Mouse (Mus musculus) embryonic fibroblast, embryonic 13.5 days (primary cell): ENCODE results near the gene Pdcd1lg2. TPM values are rescaled to one million over a fixed set of nuclear protein-coding genes. Genes with fewer than 3 reads are reported as not detected.

ENCODE experiments used
- H3K27ac ChIP-seq: 2 replicates; pipeline ENCODE4 v1.5.1; 2012; ENCODE audit warnings: low read length, control low read depth, inconsistent platforms; ENCODE audit not compliant: insufficient read depth
- H3K4me1 ChIP-seq: 2 replicates; pipeline ENCODE4 v1.6.1; 2011; ENCODE audit warnings: low read length; ENCODE audit not compliant: control insufficient read depth, insufficient read depth
- H3K4me3 ChIP-seq: 2 replicates; pipeline ENCODE4 v1.5.1; 2011; ENCODE audit warnings: mild to moderate bottlenecking, control low read depth, low read length; ENCODE audit not compliant: insufficient read depth
- CTCF ChIP-seq: IDR thresholded peaks from 2 replicates; pipeline ENCODE4 v1.5.1; 2011; ENCODE audit warnings: mild to moderate bottlenecking, control low read depth, low read length, moderate library complexity, borderline replicate concordance; ENCODE audit not compliant: insufficient read depth
- POLR2A ChIP-seq: IDR thresholded peaks from 2 replicates; pipeline ENCODE4 v1.6.1; 2011; ENCODE audit warnings: low read depth, mild to moderate bottlenecking, control low read depth, low read length, moderate library complexity
- polyA plus RNA-seq: library from polyadenylated mRNA; stranded (reverse); fragments of >200 nt; gene quantifications from 2 replicates; pipeline ENCODE4 v1.2.4, GENCODE M21; 2011; ENCODE audit warnings: low read depth; ENCODE audit not compliant: missing spikeins, insufficient read length

Pdcd1lg2 gene
- polyA plus RNA-seq, 1 experiment: not detected

DNA sequence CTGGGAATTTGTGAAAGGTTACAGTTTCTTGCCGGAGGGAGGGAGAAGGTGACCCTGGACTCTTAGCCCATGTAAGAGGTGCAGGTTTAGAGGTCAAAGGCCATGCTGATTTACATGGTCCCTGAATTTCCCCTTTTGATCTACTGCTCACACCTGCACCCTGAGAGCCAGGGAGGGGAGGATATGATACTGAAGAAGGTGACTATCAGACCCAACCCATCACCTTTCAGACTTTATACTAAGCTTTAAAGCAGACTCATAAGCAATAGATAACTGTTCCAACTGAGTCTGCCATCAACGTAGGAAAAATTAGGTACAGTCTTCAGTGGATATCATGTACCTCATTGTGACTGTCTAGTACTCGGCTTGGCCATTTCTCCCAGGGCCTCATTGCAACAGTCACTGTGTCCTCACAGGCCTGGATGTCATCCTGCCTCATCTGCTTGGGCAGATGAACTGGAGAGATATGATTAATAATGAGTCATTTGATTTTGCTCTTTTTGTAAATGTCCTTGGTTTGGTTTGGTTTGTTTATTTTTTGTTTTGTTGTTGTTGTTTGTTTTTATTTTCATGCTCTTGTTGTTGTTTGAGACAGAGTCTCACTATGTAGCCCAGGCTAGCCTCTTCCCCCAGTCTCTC lies 41.9 kb upstream of the Pdcd1lg2 start:
- H3K27ac ChIP-seq: no peak overlapping the region
- H3K4me1 ChIP-seq: no peaks in the 10 kb centered on the region; the same call in 1 of the 2 replicates
- TF ChIP-seq CTCF (no peak), POLR2A (no peak)
- H3K4me3 ChIP-seq: no peak overlapping the region

DNA sequence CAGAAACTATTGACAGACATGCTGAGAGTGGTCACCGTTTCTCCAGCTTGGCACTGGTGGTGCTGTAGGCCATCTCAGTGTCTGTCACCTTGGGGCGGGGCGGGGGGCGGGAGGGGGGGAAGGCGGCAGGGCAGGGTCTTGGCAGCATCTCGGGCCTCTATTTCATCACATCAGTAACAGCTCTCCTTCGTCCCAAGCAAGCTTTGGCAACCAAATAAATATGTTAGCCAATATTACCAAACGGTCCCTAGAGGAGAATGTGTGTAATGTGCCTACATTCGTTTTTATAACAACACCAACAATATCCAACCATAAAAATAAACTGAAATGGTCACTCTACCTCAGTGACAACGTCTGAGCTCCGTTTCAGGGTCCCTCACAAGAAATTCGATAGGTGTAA lies 40.6 kb upstream of the Pdcd1lg2 start:
- TF ChIP-seq POLR2A (no peak), CTCF (no peak)
- Histone ChIP-seq H3K4me3 (no peak overlapping the region), H3K4me1 (no peaks in the 10 kb centered on the region; the same call in 1 of the 2 replicates), H3K27ac (no peak overlapping the region)

DNA sequence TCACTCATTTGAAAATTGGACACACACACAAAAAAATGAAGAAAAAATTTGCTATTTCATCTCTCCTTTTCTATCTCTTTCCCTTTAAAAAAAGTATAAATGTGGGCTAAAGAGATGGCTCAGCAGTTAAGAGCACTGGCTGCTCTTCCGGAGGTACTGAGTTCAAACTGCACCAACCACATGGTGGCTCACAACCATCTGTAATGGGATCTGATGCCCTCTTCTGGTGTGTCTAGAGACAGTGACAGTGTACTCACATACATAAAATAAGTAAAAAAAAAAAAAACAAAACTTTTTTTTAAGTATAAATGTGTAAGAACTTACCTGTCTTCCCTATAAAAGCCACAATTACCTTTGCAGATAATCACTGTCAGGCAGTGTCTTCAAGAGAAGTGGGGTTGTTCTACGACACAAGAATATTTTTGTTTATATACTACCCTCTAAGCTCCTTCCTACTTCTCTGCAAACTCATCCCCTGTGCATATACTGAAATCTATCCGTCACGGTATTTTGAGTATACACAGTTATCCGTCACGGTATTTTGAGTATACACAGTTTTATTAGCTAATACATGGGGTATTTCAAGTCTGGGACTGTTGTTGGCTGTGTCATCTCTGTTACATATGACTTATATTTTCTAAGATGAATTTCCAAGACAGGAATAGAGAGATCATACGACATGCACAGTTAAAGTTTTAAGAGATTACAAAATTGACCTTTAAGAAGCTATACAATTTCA lies 40.0 kb upstream of the Pdcd1lg2 start:
- Histone ChIP-seq H3K4me3 (no peak overlapping the region), H3K27ac (no peak overlapping the region), H3K4me1 (no peaks in the 10 kb centered on the region; the same call in 1 of the 2 replicates)
- TF ChIP-seq POLR2A (no peak), CTCF (no peak)

DNA sequence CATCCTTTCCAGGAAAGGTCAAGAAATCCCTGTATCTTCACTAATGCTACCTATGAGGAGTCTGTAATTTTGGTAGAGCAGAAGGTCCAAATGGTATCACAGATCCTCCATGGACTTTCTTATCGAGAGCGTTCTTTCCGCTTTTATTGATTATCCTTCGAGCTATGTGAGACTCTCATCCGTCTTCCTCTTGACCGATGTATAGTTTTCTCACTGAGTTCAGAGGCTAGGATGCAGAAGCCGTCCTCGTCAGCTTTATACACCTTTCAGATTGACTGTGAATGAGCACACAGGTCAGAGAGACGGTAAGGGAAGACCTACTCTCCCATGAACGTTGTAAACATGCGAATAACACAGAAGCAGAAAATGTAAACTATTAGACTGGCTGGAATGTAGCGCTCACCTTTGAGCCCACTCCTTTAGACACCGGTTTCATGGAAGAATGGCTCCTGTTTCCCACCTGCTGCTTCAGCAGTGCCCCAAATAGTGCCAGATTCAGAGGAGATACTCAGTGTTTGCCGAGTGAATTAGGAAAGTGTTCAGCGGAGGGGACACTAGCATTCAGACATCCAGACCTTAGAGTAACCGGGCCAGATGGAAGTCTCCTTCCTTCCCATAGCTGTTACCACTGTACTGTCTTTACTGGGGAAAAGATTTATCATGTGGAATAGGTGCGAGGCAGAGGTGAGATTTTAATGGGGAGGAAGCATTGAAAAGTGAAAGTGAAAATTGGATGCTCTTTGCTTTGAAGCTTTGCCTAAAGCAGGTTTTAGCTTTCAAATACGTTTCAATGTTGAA lies 39.2 kb upstream of the Pdcd1lg2 start:
- Histone ChIP-seq H3K4me1 (no peaks in the 10 kb centered on the region; the same call in 1 of the 2 replicates), H3K4me3 (no peak overlapping the region; the same call in 1 of the 2 replicates), H3K27ac (no peak overlapping the region)
- TF ChIP-seq CTCF (no peak), POLR2A (no peak)

DNA sequence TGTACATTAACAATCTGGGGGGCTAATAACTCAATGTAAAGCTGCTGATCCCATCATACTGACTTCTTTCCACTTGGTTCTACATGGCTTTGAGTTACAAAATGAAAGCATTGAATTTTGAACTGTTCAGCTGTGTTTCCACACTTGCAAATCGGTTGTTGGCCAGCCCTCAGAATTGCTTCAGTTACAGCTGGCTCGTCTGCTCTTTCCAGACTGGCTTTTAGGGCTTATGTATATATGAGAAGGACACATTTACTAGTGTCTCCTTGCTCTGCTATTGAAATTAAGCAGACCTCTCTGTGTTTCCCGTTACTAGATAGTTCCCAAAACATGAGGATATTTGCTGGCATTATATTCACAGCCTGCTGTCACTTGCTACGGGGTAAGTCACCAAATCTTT lies 38.6 kb upstream of the Pdcd1lg2 start:
- TF ChIP-seq CTCF (no peak), POLR2A (no peak)
- H3K27ac ChIP-seq: no peak overlapping the region
- H3K4me1 ChIP-seq: no peaks in the 10 kb centered on the region
- no peak overlapping the region for H3K4me3 ChIP-seq

DNA sequence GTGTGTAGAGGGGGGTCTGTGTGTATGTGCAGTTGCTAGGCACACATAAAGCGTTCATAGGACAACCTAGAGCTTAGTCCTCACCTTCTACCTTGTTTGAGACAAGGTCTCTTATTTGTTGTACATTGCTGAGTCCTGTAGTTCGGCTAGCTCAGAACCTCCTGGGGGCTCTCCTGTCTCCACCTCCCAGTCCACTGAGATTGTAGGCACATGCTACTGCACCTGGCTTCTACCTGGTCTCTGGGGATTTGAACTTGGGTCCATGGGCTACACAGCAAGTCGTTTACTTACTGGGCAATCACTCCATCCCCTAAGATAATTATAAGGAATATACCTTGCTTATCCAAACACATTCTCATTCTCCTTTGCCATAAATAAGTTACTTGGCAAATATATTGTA lies 38.1 kb upstream of the Pdcd1lg2 start:
- no peak for TF ChIP-seq CTCF
- TF ChIP-seq POLR2A: no peak
- no peak overlapping the region for H3K27ac ChIP-seq

DNA sequence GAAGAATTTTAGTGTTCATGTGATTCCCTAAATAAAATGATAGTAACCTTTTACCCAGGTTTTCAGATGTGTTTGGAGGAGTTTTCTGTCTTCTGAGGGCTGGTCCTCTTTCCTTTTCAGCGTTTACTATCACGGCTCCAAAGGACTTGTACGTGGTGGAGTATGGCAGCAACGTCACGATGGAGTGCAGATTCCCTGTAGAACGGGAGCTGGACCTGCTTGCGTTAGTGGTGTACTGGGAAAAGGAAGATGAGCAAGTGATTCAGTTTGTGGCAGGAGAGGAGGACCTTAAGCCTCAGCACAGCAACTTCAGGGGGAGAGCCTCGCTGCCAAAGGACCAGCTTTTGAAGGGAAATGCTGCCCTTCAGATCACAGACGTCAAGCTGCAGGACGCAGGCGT lies 37.3 kb upstream of the Pdcd1lg2 start:
- no peak for TF ChIP-seq POLR2A
- TF ChIP-seq CTCF: no peak
- Histone ChIP-seq H3K4me1 (no peaks in the 10 kb centered on the region), H3K27ac (no peak overlapping the region), H3K4me3 (no peak overlapping the region)

More for the DNA sequence above, 38.1 kb upstream of the Pdcd1lg2 start:
- Histone ChIP-seq H3K4me3 (no peak overlapping the region), H3K4me1 (no peaks in the 10 kb centered on the region)

DNA sequence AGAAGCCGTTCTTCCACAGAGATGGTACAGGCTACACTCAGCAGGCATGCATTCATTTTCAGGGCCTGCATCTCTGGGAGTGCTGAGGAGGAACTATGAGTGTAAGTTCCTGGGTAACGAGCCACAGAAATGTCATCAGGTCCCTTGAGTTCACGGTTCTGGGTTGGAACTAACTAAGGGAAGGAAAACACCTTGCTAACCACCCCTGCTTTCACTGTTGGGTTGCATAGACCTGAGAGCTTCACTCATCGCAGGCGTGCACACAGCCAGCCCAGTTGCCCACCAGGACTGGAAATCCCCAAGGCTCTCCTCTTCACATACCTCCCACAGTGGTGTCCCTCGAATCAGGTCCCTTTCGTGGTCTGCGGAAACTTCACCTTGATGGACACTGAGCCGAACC lies 35.8 kb upstream of the Pdcd1lg2 start:
- Histone ChIP-seq H3K4me3 (no peak overlapping the region), H3K4me1 (no peaks in the 10 kb centered on the region), H3K27ac (no peak overlapping the region)
- TF ChIP-seq CTCF (no peak), POLR2A (no peak)

DNA sequence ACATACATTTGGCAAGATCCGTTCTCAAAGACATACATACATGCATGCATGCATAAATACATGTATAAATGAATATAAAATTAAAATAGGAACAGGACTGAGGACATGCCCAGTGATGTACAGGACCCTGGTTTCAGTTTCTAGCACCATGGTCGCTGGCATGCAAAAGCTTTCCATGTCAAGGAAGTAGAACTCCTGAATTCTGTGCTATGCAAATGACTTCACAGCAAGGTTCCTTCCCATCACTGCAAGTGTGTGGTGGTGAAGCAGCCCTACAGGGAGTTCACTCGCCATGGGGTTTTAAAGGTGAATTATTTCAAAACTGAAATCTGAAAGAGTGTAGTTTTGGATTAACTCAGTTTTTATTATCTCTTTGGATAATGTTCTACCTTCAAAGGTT lies 34.3 kb upstream of the Pdcd1lg2 start:
- H3K27ac ChIP-seq: no peak overlapping the region
- TF ChIP-seq POLR2A: no peak
- no peak for TF ChIP-seq CTCF

More for the DNA sequence above, 34.3 kb upstream of the Pdcd1lg2 start:
- Histone ChIP-seq H3K4me3 (no peak overlapping the region), H3K4me1 (no peaks in the 10 kb centered on the region)
